Mouse (Mus musculus) kidney, embryonic 14.5 days (tissue): ENCODE measurements around the gene Epb41. TPM values are rescaled to one million over a fixed set of nuclear protein-coding genes. Genes with fewer than 3 reads are reported as not detected.

ENCODE experiments used
- ATAC-seq: fragments of 200-750 bp; cut with Nextera tagmentation; 2 replicates; pipeline ENCODE4 v1.8.0; 2017; ENCODE audit warnings: moderate number of reproducible peaks, mild to moderate bottlenecking, moderate TSS enrichment, moderate library complexity; ENCODE audit not compliant: low FRiP score, low TSS enrichment
- H3K27ac ChIP-seq: fragments of 300-500 bp; sonication (generic); 2 replicates; pipeline ENCODE4 v1.5.1; 2014; ENCODE audit warnings: low read depth, mild to moderate bottlenecking, low read length, moderate library complexity, mixed read lengths
- H3K27me3 ChIP-seq: fragments of 300-500 bp; sonication (generic); 2 replicates; pipeline ENCODE4 v1.6.1; 2014; ENCODE audit warnings: mild to moderate bottlenecking, low read length; ENCODE audit not compliant: control insufficient read depth, insufficient read depth
- H3K36me3 ChIP-seq: fragments of 300-500 bp; sonication (generic); 2 replicates; pipeline ENCODE4 v1.6.1; 2014; ENCODE audit warnings: low read length, mixed read lengths; ENCODE audit not compliant: control insufficient read depth, insufficient read depth
- H3K4me1 ChIP-seq: fragments of 300-500 bp; sonication (generic); 2 replicates; pipeline ENCODE4 v1.6.1; 2014; ENCODE audit warnings: low read length, mixed read lengths; ENCODE audit not compliant: control insufficient read depth, insufficient read depth
- H3K4me2 ChIP-seq: fragments of 300-500 bp; sonication (generic); replicated peaks from 2 replicates; pipeline ENCODE4 v1.6.1; 2014; ENCODE audit warnings: low read depth, mild to moderate bottlenecking, low read length
- H3K4me3 ChIP-seq: fragments of 300-500 bp; sonication (generic); 2 replicates; pipeline ENCODE4 v1.5.1; 2014; ENCODE audit warnings: mild to moderate bottlenecking, low read length
- H3K9ac ChIP-seq: fragments of 300-500 bp; sonication (generic); 2 replicates; pipeline ENCODE4 v1.6.1; 2014; ENCODE audit warnings: low read depth, mild to moderate bottlenecking, low read length, moderate library complexity
- H3K9me3 ChIP-seq: fragments of 300-500 bp; sonication (generic); 2 replicates; pipeline ENCODE4 v1.6.1; 2016; ENCODE audit warnings: low read length; ENCODE audit not compliant: control insufficient read depth
- WGBS: fragments of 180-500 bp; shearing (Covaris S2); extraction: QIAGEN DNeasy Blood & Tissue Kit; methylation state at CpG from one replicate; pipeline ENCODE4 v1.1.7; 2014; 5-methylcytosine and 5-hydroxymethylcytosine counted together
- polyA plus RNA-seq: library from polyadenylated mRNA; unstranded; fragments of >200 nt; fragmentation: Nextera tagmentation; extraction: Ambion mirVana; gene quantifications from 2 replicates; pipeline ENCODE4 v1.2.1, GENCODE M21; 2014

Gene Epb41
- polyA plus RNA-seq, 1 experiment from 2014 or later, result 78.5 TPM

- Histone ChIP-seq H3K4me3 (no peak overlapping the region), H3K4me2 (no peak overlapping the region), H3K9me3 (no peaks in the 10 kb centered on the region), H3K9ac (no peak overlapping the region), H3K36me3 (no peaks in the 10 kb centered on the region), H3K27ac (no peak overlapping the region), H3K4me1 (0 out of 2 replicates have a peak, but pooled peaks cover 5% of the 10 kb centered on the region), H3K27me3 (no peaks in the 10 kb centered on the region)
- ATAC-seq, result no peak
- 78% methylated on average over 6 of the region's 6 CpGs for WGBS
These were observed 48.0 kb downstream of the Epb41 start for GRCm38 (mm10) chr4:132027167-132027566.

- no peak overlapping the region for H3K4me2 ChIP-seq
- no peaks in the 10 kb centered on the region; the same call in 1 of the 2 replicates for H3K36me3 ChIP-seq
- WGBS, result 63% methylated on average over 5 of the region's 5 CpGs
- no peak overlapping the region for H3K4me3 ChIP-seq
- 0 out of 2 replicates have a peak, but pooled peaks cover 5% of the 10 kb centered on the region for H3K4me1 ChIP-seq
- no peaks in the 10 kb centered on the region for H3K27me3 ChIP-seq
- no peak for ATAC-seq
- no peak overlapping the region for H3K9ac ChIP-seq
- no peak overlapping the region for H3K27ac ChIP-seq
- no peaks in the 10 kb centered on the region for H3K9me3 ChIP-seq
These were observed 49.2 kb downstream of the Epb41 start for GRCm38 (mm10) chr4:132025738-132026527.

DNA sequence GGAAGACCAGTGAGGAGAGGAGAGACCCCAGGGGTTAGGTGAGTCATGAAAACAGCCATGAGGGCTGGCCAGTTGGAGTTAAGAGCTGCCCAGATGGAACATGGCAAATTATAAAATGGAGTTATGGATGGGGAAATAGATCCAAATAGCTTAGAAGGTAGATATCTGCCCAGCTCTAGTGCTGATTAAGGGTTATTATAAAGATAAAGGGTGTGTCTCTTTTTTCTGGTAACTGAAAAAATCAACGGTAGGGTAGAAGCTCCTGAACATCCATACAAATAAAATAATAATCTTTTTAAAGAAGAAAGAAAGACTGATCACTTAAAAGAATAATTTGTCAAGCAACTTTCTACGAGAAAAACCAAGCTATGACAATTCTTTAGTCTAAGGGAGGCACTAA is 49.9 kb downstream of the Epb41 start:
- Histone ChIP-seq H3K4me2 (no peak overlapping the region), H3K4me1 (0 out of 2 replicates have a peak, but pooled peaks cover under 1% of the 10 kb centered on the region), H3K4me3 (no peak overlapping the region), H3K27me3 (no peaks in the 10 kb centered on the region), H3K27ac (no peak overlapping the region), H3K9ac (no peak overlapping the region), H3K9me3 (no peaks in the 10 kb centered on the region), H3K36me3 (no peaks in the 10 kb centered on the region; the same call in 1 of the 2 replicates)
- ATAC-seq, result no peak
- 82% methylated on average over 2 of the region's 2 CpGs for WGBS

GRCm38 (mm10) chr4:132023816-132024215 is 51.3 kb downstream of the Epb41 start:
- Histone ChIP-seq H3K27ac (no peak overlapping the region), H3K4me3 (no peak overlapping the region), H3K27me3 (no peaks in the 10 kb centered on the region), H3K4me2 (no peak overlapping the region), H3K4me1 (no peaks in the 10 kb centered on the region), H3K9me3 (no peaks in the 10 kb centered on the region), H3K9ac (no peak overlapping the region), H3K36me3 (no peaks in the 10 kb centered on the region; the same call in 1 of the 2 replicates)
- no peak for ATAC-seq
- WGBS, result 98% methylated on average over 2 of the region's 2 CpGs

GRCm38 (mm10) chr4:132022639-132023038 is 52.5 kb downstream of the Epb41 start:
- Histone ChIP-seq H3K9ac (no peak overlapping the region), H3K4me1 (no peaks in the 10 kb centered on the region), H3K36me3 (no peaks in the 10 kb centered on the region; the same call in 1 of the 2 replicates), H3K27me3 (no peaks in the 10 kb centered on the region), H3K27ac (no peak overlapping the region), H3K9me3 (no peaks in the 10 kb centered on the region), H3K4me3 (no peak overlapping the region), H3K4me2 (no peak overlapping the region)
- ATAC-seq, result no peak
- WGBS, result 92% methylated on average over 4 of the region's 4 CpGs

- no peaks in the 10 kb centered on the region for H3K27me3 ChIP-seq
- H3K4me3 ChIP-seq, result no peak overlapping the region
- no peak overlapping the region for H3K9ac ChIP-seq
- no peak overlapping the region for H3K27ac ChIP-seq
- H3K4me1 ChIP-seq, result no peaks in the 10 kb centered on the region
- no peak overlapping the region for H3K4me2 ChIP-seq
- H3K9me3 ChIP-seq, result no peaks in the 10 kb centered on the region
- 92% methylated on average over 7 of the region's 7 CpGs for WGBS
- no peaks in the 10 kb centered on the region; the same call in 1 of the 2 replicates for H3K36me3 ChIP-seq
- no peak for ATAC-seq
These were observed 53.2 kb downstream of the Epb41 start for GRCm38 (mm10) chr4:132021883-132022282.

DNA sequence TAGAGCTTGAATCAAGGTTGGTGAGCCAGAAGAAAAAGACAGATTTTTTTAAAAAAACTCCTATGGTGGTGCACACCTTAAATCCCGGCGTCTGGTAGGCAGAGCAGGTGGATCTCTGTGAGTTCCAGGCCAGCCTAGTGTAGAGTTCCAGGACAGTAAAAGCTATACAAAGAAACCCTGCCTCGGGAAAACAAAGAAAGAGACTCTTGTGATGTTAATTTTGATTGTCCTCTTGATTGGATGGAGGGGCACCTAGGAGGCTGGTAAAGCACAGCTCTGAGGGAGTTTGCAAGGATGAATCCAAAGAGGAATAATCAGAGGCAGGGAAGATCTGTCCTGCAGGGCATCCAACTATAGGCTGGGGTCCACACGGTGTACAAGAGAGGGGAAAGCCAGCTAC is 56.6 kb downstream of the Epb41 start:
- no peak overlapping the region for H3K4me2 ChIP-seq
- no peak for ATAC-seq
- H3K9ac ChIP-seq, result no peak overlapping the region
- no peak overlapping the region for H3K27ac ChIP-seq
- H3K27me3 ChIP-seq, result no peaks in the 10 kb centered on the region
- H3K9me3 ChIP-seq, result no peaks in the 10 kb centered on the region
- H3K4me1 ChIP-seq, result no peaks in the 10 kb centered on the region
- no peaks in the 10 kb centered on the region; the same call in 1 of the 2 replicates for H3K36me3 ChIP-seq
- no peak overlapping the region for H3K4me3 ChIP-seq
- WGBS, result 33% methylated on average over 4 of the region's 4 CpGs

GRCm38 (mm10) chr4:132015374-132015773 is 59.7 kb downstream of the Epb41 start:
- H3K9me3 ChIP-seq, result no peaks in the 10 kb centered on the region
- H3K4me3 ChIP-seq, result no peak overlapping the region
- H3K36me3 ChIP-seq, result no peaks in the 10 kb centered on the region
- H3K4me2 ChIP-seq, result no peak overlapping the region
- no peaks in the 10 kb centered on the region for H3K27me3 ChIP-seq
- H3K9ac ChIP-seq, result no peak overlapping the region
- WGBS, result 90% methylated on average over 3 of the region's 3 CpGs
- H3K27ac ChIP-seq, result no peak overlapping the region
- no peaks in the 10 kb centered on the region for H3K4me1 ChIP-seq
- ATAC-seq, result no peak

DNA sequence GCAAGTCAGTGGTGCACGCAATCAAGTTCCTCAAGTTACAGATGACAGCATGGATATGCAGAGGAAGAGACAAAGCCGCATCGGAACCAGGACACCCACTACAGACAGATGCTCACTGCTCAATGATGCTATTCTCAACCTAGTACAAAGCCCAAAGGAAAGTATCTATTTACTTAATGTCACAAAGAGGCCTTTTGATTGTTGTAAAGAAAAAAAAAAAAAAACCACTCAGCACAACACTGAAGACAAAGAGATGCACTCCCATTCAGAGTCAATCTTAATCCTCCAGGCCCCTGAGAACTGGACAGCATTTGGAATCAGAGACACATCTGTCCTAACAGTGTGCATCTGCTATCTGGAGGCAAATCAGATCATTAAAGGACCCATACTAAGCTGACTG is 63.5 kb downstream of the Epb41 start:
- Histone ChIP-seq H3K4me3 (no peak overlapping the region), H3K27ac (no peak overlapping the region), H3K9me3 (no peaks in the 10 kb centered on the region), H3K4me1 (no peaks in the 10 kb centered on the region), H3K36me3 (0 out of 2 replicates have a peak, but pooled peaks cover 5% of the 10 kb centered on the region), H3K27me3 (no peaks in the 10 kb centered on the region), H3K9ac (no peak overlapping the region), H3K4me2 (no peak overlapping the region)
- WGBS, result 80% methylated on average over 3 of the region's 3 CpGs
- ATAC-seq, result no peak
